Mouse (Mus musculus) midbrain, embryonic 10.5 days (tissue): ENCODE results near the gene Kcnk12. TPM values are rescaled to one million over a fixed set of nuclear protein-coding genes. Genes with fewer than 3 reads are reported as not detected.

Experiments
- DNase-seq: peaks from one replicate; pipeline ENCODE4 v3.0.0-alpha.2; 2017; ENCODE audit warnings: low spot score
- H3K27ac ChIP-seq: fragments of 300-500 bp; sonication (generic); replicated peaks from 2 replicates; pipeline ENCODE4 v1.5.1; 2016; ENCODE audit warnings: mild to moderate bottlenecking
- H3K27me3 ChIP-seq: fragments of 300-500 bp; sonication (generic); 2 replicates; pipeline ENCODE4 v1.6.1; 2016; ENCODE audit warnings: low read depth, mild to moderate bottlenecking; ENCODE audit not compliant: poor library complexity, severe bottlenecking
- H3K36me3 ChIP-seq: fragments of 300-500 bp; sonication (generic); 2 replicates; pipeline ENCODE4 v1.6.1; 2016; ENCODE audit warnings: mild to moderate bottlenecking, moderate library complexity
- H3K4me1 ChIP-seq: fragments of 300-500 bp; sonication (generic); 2 replicates; pipeline ENCODE4 v1.6.1; 2016
- H3K4me3 ChIP-seq: fragments of 300-500 bp; sonication (generic); 2 replicates; pipeline ENCODE4 v1.5.1; 2016; ENCODE audit warnings: mild to moderate bottlenecking, moderate library complexity
- H3K9me3 ChIP-seq: fragments of 300-500 bp; sonication (generic); replicated peaks from 2 replicates; pipeline ENCODE4 v1.6.1; 2016; ENCODE audit warnings: mild to moderate bottlenecking
- WGBS: fragments of 180-500 bp; shearing (Covaris S2); methylation state at CpG from one replicate; pipeline ENCODE4 v1.1.7; 2016; 5-methylcytosine and 5-hydroxymethylcytosine counted together
- polyA plus RNA-seq: library from polyadenylated mRNA; unstranded; fragments of >200 nt; fragmentation: Nextera tagmentation; extraction: Ambion mirVana; gene quantifications from 2 replicates; pipeline ENCODE4 v1.2.1, GENCODE M21; 2016

Kcnk12 gene
- polyA plus RNA-seq, 1 experiment from 2014 or later: 0.17 TPM

DNA sequence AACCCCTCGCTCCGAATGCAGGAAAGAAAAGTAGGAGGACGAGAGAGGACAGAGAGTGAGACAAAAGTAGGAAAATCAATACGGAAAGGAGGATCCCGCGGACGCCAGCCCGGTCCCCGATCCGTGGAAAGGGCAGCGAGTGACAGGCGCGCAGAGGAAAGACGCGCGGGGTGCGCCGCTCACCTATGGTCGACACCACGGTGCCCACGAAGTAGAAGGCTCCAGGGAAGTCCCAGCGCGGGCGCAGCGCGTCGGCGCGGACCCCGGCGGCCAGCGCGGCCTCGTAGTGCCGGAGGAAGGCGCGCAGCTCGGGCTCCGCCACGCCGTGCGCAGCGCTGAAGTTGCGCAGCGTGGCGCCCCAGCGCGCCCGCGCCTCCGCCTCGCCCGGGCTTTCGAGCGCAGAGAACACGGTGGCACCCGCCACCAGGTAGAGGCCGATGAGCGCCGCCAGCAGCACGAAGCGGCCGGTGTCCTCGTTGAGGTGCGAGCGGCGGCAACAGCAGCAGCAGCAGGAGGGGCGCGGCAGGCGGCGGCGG lies 845 bp downstream of the Kcnk12 start:
- Histone ChIP-seq H3K4me3 (peak overlapping the region; percentile 62), H3K9me3 (no peaks in the 10 kb centered on the region), H3K27me3 (peaks cover 83% of the 10 kb centered on the region), H3K27ac (peak overlapping the region; percentile 13; the same call in 1 of the 2 replicates), H3K4me1 (peaks cover 36% of the 10 kb centered on the region), H3K36me3 (no peaks in the 10 kb centered on the region)
- under 1% methylated on average over 71 of the region's 72 CpGs for WGBS
- peak; percentile 45 for DNase-seq

DNA sequence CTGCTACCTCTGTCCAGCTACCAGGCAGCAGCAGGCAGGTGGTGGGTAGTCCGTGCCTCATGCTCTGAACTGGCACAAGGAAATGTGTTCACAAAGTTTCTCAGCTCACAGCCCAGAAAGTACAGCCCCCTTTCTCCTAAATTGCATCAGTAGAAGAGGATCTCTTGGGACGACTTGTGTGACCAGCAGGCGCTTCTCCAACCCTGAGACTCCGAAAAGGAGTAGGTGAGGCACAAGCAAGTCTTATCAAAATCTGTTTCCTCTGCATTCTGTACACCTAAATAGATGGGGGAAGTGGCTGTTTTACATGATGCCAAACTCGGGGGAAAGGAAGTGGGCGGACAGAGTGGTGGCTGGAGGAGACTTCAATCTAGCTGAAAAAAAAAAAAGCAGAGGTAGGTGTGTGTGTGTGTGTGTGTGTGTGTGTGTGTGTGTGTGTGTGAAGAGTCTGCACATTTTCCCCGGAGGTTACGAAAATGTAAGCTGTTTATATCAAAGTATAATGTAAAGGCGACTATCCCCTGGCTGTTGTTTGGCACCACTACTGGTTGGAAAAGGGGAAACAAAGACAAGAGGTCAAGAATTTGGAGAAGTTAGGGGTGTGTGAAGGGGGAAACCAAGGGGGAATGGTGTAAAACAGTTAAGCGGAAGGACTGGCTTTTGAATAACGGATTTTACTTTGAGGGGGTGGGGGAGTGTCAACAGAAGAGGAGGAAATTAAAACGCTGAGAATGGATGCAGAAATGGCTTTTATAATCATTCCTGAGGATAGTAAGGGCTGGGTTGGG lies 1.7 kb downstream of the Kcnk12 start:
- Histone ChIP-seq H3K27ac (no peak overlapping the region), H3K36me3 (no peaks in the 10 kb centered on the region), H3K4me3 (peak overlapping the region; percentile 62), H3K4me1 (peaks cover 36% of the 10 kb centered on the region), H3K9me3 (no peaks in the 10 kb centered on the region), H3K27me3 (peaks cover 88% of the 10 kb centered on the region)
- peak; percentile 11 for DNase-seq
- 30% methylated on average over 12 of the region's 12 CpGs for WGBS

DNA sequence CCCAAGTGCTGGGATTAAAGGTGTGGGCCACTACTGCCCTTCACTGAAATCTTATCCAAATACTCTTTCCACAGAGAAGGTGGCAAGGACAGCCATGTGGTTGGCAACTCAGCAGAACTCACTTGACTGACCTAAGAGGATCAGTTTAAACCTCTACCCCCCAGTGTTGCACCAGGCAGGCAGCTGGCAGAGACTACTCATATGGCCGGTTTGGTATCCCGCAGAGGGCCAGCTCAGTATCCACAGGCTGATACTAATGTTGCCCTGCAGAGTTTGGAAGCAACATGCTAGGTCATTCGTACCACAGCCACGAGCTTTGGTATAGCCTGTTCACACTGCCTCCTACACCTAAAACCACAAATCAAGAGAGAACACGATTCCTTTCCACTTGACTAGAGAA lies 3.0 kb downstream of the Kcnk12 start:
- Histone ChIP-seq H3K27me3 (peaks cover 76% of the 10 kb centered on the region), H3K36me3 (no peaks in the 10 kb centered on the region), H3K4me1 (peaks cover 36% of the 10 kb centered on the region), H3K4me3 (no peak overlapping the region), H3K27ac (no peak overlapping the region), H3K9me3 (no peaks in the 10 kb centered on the region)
- DNase-seq: peak; percentile 9
- WGBS: 75% methylated on average over 5 of the region's 5 CpGs

DNA sequence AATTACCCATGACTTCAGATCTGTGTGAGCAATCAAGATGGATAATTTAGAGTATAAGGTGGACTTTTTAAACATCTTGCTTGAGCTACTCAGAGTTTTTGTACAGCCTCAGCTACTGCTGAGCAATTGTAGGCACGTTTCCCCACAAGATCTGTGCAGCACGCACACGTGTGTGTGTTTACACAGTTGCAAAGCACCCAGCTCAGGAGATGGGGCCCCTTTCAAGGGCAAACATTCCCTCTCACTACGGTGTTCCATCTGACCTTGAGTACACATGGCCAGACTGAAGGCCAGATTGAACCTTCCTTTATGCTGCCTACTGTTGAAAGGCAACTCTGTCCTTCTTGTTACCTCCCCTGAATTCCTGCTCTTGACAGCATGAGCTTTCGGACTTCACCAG lies 4.5 kb downstream of the Kcnk12 start:
- 77% methylated on average over 5 of the region's 5 CpGs for WGBS
- peaks cover 61% of the 10 kb centered on the region for H3K27me3 ChIP-seq
- H3K4me3 ChIP-seq: no peak overlapping the region
- H3K27ac ChIP-seq: no peak overlapping the region
- DNase-seq: peak; percentile 5
- no peaks in the 10 kb centered on the region for H3K9me3 ChIP-seq
- H3K4me1 ChIP-seq: peaks cover 30% of the 10 kb centered on the region
- no peaks in the 10 kb centered on the region for H3K36me3 ChIP-seq

DNA sequence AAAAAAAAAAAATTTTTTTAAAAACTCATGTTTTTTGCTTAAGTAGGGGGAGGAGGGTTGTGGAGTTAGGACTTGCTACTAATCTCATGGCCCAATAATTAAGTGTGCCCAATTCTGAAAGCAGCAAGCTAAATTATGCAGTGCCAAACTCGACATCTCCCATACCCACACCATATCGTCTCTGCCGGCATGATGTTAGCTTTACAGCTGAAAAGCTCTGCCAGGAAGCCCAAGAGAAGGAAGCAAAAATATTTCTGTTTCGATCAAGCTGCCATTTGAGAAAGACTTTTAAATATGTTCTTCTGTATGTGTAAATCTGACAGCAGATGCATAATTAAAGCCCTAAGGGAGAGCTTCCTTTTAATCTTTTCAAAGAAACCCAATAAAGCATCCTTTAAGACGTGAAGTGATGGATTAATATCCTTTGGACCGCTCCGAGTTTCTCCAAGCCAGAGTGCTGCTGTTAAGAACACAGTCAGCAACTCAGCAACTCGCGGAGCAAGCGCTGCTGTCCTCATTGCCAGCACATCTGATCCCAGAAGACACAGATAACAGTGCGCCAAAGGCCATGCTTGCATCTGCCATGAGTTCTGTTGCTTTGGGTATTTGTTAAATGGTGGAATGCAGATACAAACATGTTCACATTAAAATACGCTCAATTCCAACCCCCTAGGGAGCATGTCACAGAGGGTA lies 5.0 kb downstream of the Kcnk12 start:
- no peaks in the 10 kb centered on the region for H3K36me3 ChIP-seq
- H3K4me3 ChIP-seq: no peak overlapping the region
- WGBS: 82% methylated on average over 12 of the region's 12 CpGs
- H3K4me1 ChIP-seq: peaks cover 24% of the 10 kb centered on the region
- H3K27me3 ChIP-seq: peaks cover 55% of the 10 kb centered on the region
- DNase-seq: peak; percentile 10
- no peaks in the 10 kb centered on the region for H3K9me3 ChIP-seq
- H3K27ac ChIP-seq: no peak overlapping the region

DNA sequence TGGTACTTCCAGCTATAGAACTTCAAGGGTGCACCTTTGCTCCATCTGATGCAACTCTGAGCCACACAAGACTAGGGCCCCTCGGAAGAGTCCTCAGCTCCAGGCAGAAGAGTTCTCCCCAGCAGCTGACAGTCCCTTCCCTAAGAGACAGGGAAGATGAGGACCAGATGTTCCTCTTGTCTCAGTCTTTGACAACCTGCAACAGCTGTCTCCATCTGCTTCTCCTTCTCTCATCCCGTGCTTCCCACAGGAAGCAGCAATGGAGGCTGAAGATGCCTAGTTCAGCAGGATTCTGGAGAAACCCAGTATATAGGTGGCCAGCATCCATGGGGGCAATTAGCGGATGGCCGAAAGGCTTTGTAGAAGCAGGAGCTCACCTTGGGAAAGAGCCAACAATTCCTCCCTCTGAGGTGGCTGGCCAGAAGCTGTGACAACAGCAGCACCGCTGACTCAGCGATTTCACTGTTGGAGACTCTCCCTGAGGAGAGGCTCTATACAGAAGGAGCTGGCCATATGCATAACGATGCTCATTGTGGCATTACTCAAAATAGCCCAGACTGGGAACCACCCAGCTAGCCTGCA lies 6.2 kb downstream of the Kcnk12 start:
- 85% methylated on average over 7 of the region's 7 CpGs for WGBS

DNA sequence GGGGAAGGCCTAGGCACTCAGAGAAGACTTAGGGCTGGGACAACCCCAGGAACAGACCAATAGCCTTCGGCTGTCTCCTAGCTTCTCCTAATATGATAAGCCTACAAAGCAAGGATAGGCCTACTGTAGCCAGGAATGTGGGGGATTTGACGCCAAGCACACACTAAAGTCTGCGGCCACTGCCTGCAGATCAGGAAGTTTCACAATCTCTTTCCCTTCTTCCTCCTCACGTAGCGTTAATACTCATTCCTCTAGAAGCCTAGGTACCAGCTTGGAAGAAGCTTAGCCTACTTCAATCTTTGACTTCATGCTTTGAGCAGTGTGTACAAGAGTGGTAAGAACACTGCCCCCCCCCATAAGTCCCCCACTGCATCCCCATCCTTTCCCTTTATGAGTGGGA lies 7.1 kb downstream of the Kcnk12 start:
- DNase-seq: no peak

More for the DNA sequence above, 6.2 kb downstream of the Kcnk12 start:
- Histone ChIP-seq H3K36me3 (no peaks in the 10 kb centered on the region), H3K9me3 (no peaks in the 10 kb centered on the region), H3K27ac (no peak overlapping the region), H3K27me3 (peaks cover 44% of the 10 kb centered on the region), H3K4me1 (peaks cover 13% of the 10 kb centered on the region), H3K4me3 (no peak overlapping the region)
- peak; percentile 11 for DNase-seq

DNA sequence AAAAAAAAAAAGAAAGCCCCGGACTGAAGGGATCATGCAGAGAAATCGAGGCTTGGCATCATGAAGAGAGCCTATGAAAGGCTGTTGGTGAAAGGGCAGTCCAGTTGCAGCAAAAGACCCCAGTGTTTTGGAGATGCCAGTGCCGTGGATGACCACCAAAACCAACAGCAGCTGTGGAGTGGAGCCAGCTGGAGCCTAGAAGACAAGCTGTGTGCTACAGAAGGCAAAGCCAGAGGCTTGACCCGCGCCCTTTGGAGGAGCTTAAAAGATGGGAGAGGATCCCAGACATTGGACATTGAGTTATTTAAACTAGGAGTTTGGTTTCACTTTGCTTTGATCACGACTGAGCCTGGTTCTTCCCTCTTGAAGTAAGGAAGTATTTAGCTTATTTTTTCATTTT lies 9.6 kb downstream of the Kcnk12 start:
- H3K27me3 ChIP-seq: peaks cover 10% of the 10 kb centered on the region; the same call in 1 of the 2 replicates
- H3K4me1 ChIP-seq: peaks cover 3% of the 10 kb centered on the region; the same call in 1 of the 2 replicates
- H3K36me3 ChIP-seq: no peaks in the 10 kb centered on the region
- 83% methylated on average over 6 of the region's 6 CpGs for WGBS
- H3K9me3 ChIP-seq: no peaks in the 10 kb centered on the region
- no peak overlapping the region for H3K27ac ChIP-seq
- no peak for DNase-seq
- H3K4me3 ChIP-seq: no peak overlapping the region

More for the DNA sequence above, 7.1 kb downstream of the Kcnk12 start:
- H3K27ac ChIP-seq: no peak overlapping the region
- H3K9me3 ChIP-seq: no peaks in the 10 kb centered on the region
- WGBS: 94% methylated on average over 5 of the region's 5 CpGs
- peaks cover 34% of the 10 kb centered on the region for H3K27me3 ChIP-seq
- H3K36me3 ChIP-seq: no peaks in the 10 kb centered on the region
- H3K4me1 ChIP-seq: peaks cover 8% of the 10 kb centered on the region; the same call in 1 of the 2 replicates
- no peak overlapping the region for H3K4me3 ChIP-seq

DNA sequence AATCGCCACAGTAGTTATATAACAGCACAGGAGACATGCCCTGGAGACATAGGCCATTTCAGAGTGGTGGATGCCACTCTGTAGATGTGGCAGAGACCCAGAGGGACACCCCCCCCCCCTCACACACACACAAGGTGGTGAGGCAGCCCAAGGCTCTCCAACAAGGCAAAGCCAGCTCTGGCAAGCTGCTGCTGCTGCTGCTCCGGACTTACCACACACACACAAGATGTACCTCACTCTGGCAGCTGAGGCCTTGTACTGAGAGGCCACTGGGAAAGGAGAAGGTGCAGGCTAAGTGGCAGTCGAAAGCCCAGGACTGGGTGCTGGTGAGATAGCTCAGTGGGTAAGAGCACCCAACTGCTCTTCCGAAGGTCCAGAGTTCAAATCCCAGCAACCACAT lies 10.1 kb downstream of the Kcnk12 start:
- Histone ChIP-seq H3K4me3 (no peak overlapping the region), H3K27ac (no peak overlapping the region), H3K27me3 (peaks cover 8% of the 10 kb centered on the region; the same call in 1 of the 2 replicates), H3K4me1 (no peaks in the 10 kb centered on the region), H3K36me3 (no peaks in the 10 kb centered on the region), H3K9me3 (no peaks in the 10 kb centered on the region)
- WGBS: 94% methylated on average over 4 of the region's 4 CpGs
- no peak for DNase-seq

DNA sequence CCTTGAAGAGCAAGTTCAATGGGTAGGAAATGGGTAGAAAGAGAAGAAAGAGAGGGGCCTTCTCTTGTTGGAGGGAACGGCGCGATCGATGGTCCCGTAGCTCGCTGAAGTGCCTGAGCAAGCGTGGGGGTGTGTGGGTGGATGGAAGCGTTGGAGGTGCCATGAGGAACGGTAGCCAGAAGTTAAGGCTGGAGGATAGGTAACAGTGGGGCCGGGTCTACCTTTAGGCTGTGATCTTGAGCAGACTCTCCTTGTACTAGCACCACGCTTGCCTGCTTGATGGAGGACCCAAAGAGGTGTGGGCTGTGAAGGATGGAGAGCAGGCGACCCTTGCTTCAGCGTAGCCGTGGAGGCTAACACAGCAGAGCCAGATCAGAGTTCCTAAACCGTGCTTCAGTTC lies 12.1 kb downstream of the Kcnk12 start:
- Histone ChIP-seq H3K27me3 (no peaks in the 10 kb centered on the region), H3K4me1 (no peaks in the 10 kb centered on the region), H3K27ac (no peak overlapping the region), H3K4me3 (no peak overlapping the region), H3K36me3 (no peaks in the 10 kb centered on the region), H3K9me3 (0 out of 2 replicates have a peak, but pooled peaks cover 3% of the 10 kb centered on the region)
- no peak for DNase-seq
- WGBS: 97% methylated on average over 15 of the region's 15 CpGs

DNA sequence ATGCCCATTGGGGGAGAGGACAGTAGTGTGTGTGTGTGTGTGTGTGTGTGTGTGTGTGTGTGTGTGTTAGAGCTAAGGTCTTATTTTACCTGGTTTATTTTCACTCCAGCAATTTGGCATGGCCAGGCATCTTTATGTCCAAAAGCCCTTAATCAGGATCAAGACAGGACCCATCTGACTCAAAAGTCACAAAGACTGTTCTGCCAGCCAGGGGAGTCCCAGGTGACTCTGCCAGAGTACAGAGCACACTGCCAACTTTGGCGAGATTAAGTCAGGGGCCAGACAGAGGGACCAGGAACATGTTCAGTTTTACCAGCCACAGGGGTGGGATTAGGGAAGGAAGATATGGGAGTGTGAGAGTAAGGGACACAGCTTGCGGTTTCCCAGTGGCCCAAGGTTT lies 12.9 kb downstream of the Kcnk12 start:
- Histone ChIP-seq H3K36me3 (no peaks in the 10 kb centered on the region), H3K9me3 (0 out of 2 replicates have a peak, but pooled peaks cover 3% of the 10 kb centered on the region), H3K4me3 (no peak overlapping the region), H3K4me1 (no peaks in the 10 kb centered on the region; the same call in 1 of the 2 replicates), H3K27ac (no peak overlapping the region), H3K27me3 (no peaks in the 10 kb centered on the region)
- no peak for DNase-seq
- 88% methylated on average over 2 of the region's 2 CpGs for WGBS

DNA sequence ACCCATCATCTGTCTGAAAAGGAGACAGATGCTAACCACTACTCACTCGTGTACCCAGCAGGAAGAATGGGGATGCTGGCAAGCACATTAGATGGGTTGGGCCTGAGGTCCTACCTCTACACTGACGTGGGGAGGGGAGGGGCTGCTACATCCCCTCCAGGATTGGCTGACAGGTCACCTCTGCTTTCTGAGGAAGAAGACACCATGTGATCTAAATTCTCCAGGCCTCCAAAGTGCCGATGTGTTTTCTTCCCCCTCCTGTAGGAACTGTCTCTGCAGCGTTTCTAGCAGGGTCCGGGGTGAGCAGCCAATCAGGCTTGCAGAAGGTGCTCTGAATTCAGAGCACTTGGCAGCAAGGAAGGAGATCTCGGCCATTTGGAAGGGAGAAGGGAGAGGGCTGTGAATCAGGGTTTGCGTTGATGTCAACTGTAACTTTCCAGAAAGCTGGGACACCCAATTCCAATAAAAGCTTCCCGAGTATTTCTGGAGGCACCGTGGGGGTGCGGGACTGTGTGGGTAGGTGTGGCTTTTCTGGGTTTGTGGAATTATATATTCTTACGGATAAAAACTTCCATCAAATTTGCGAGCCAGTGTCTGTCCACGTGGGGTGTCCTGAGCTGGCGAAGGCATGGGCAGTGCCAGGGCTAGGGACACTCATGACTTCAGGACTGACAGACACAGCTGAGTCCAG lies 13.5 kb downstream of the Kcnk12 start:
- no peak for DNase-seq
- no peak overlapping the region for H3K4me3 ChIP-seq
- H3K9me3 ChIP-seq: 0 out of 2 replicates have a peak, but pooled peaks cover 3% of the 10 kb centered on the region
- no peaks in the 10 kb centered on the region for H3K27me3 ChIP-seq
- WGBS: 72% methylated on average over 14 of the region's 14 CpGs
- no peaks in the 10 kb centered on the region; the same call in 1 of the 2 replicates for H3K4me1 ChIP-seq
- no peak overlapping the region for H3K27ac ChIP-seq
- H3K36me3 ChIP-seq: no peaks in the 10 kb centered on the region
